Mouse (Mus musculus) splenic B cell, adult 2 months (primary cell): ENCODE measurements around the gene Olfr961.

Experiments
- DNase-seq: peaks from one replicate; pipeline ENCODE4 v3.0.0-alpha.2; 2011; ENCODE audit warnings: low read depth, low spot score
- H3K27me3 ChIP-seq: 2 replicates; pipeline ENCODE4 v1.6.1; 2012; ENCODE audit warnings: mild to moderate bottlenecking, low read length, moderate library complexity, mixed read lengths; ENCODE audit not compliant: control insufficient read depth, poor library complexity, insufficient read depth, severe bottlenecking
- H3K36me3 ChIP-seq: 2 replicates; pipeline ENCODE4 v1.6.1; 2012; ENCODE audit warnings: mild to moderate bottlenecking, low read length, moderate library complexity, mixed read lengths; ENCODE audit not compliant: control insufficient read depth, poor library complexity, insufficient read depth, severe bottlenecking

Olfr961 gene

DNA sequence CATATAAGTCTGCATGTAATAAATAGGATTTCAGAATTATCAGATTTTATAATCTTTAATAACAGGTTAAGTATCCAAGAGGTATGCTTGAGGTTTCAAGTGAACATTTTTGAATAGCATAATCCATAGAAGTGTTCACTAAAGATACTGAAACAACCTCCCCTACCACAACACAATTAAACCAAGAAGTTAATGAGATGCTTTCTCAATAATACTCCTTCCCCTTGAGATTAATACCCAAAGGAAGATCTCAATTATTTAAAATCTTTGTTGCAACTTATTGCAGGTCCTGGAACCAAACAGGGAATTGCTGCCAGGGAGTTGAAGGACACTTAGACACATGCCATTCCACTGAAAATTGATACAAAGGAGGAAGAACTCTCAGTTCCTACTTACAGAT lies at the start of gene Olfr961:
Gene Olfr961 (plus strand): TSS at position 301 of the 400 bp plus-strand sequence.
- no peak for DNase-seq
- Histone ChIP-seq H3K36me3 (no peaks in the 10 kb centered on the region), H3K27me3 (no peaks in the 10 kb centered on the region)

DNA sequence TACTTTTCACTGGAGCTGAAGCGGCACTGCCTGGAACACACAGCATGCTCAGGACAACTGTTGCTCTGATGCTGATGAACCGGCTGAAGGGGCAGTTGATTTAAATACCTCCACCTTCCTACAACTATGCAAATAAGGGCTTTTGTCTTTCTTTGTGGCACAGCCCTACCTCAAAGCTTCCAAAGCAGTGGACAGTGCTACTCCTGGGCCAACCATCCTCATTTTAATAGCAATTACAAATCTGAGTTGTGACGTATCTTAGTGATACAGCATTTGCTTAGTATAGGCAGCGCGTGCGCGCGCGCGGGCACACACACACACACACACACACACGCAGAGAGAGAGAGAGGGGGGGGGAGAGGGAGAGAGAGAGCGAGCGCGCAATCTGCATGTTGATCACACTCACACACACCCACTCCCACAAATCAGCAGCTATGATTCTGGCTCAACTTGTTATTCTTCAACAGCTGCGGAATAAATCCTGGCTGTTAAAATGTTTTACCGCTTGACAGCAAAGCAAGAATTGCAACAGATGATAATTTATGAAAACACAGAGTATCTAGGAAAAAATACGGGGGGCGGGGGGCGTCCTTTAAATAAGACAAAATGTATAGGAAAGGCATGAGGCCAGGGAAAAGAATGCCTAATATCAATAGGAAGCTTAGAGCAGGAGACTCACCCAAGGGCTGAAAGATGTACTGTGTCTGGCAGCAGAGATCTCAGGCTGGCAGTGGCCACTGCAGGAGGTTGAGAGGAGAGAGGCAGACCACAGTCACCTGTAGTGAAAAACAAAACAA lies 42.2 kb upstream of the Olfr961 start:
- DNase-seq: no peak
- Histone ChIP-seq H3K27me3 (no peaks in the 10 kb centered on the region), H3K36me3 (no peaks in the 10 kb centered on the region)

DNA sequence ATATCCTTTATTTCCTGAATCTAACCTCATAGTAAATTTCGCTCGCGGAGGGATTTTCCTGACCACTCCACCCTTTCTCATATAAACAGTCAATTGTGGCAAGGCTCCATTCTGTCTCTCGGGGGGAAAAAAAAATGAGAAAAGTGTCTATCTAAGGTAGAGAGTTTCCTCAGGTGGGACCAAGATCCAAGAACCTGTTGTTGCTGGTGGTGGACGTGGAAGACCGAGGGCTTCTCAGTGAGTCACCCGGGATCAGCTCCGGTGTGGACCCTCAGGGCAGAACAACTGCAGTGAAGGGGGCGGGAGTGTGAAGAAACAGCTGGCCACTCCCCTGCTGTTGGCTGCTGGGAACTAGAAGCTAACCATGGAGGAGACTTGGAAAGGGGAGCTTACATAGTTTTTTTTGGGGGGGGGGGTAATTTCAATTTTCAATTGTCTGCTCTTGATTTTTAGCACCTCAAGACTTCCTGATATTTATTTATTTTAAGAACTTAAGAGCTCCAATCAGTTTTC lies 41.5 kb upstream of the Olfr961 start:
- Histone ChIP-seq H3K27me3 (no peaks in the 10 kb centered on the region), H3K36me3 (no peaks in the 10 kb centered on the region)
- no peak for DNase-seq

DNA sequence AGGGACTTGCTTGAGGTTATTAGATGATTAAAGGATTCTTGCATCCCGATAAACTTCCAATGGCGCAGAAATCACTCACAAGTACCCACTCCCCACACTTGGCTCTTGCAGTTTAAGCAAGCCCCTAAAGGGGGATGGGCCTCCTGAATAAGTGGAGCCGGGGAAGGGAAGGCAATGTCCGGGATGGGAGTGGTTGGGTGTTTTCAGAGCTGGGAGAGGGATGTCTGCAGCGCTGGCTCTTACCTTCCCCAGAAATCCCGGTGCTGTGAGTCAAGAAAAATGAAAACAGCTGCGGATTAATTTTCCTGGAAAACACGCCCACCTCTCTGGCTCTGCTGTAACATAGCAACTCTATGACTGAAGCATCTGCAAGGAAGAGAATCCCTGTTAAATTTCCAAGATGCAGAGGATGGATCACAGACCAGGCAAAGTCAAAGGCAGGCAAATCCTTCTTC lies 40.9 kb upstream of the Olfr961 start, which contains the start of gene AW551984:
Gene AW551984 (minus strand): TSS at position 405 of the 455 bp plus-strand sequence.
- Histone ChIP-seq H3K27me3 (no peaks in the 10 kb centered on the region), H3K36me3 (no peaks in the 10 kb centered on the region)
- no peak for DNase-seq

DNA sequence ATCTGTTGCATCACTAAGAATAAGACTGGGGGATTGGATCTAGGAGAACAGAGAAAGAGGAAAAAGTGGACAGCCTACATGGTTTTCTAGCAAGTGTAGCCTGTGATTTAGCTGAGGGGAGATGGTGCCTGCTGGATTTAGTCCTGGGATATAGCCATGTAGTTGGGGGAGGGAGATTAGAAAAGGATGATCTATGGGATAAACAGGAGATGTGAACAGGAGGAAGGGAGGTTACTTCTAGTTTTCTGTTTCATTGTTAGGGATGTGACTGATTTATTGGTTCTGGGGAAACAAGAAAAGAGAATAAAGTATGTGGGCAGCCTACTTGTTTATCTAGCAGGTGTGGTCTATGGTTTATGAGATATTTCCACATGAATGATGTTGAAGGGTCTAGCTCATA lies 36.4 kb upstream of the Olfr961 start:
- no peaks in the 10 kb centered on the region for H3K36me3 ChIP-seq
- H3K27me3 ChIP-seq: no peaks in the 10 kb centered on the region
- no peak for DNase-seq

DNA sequence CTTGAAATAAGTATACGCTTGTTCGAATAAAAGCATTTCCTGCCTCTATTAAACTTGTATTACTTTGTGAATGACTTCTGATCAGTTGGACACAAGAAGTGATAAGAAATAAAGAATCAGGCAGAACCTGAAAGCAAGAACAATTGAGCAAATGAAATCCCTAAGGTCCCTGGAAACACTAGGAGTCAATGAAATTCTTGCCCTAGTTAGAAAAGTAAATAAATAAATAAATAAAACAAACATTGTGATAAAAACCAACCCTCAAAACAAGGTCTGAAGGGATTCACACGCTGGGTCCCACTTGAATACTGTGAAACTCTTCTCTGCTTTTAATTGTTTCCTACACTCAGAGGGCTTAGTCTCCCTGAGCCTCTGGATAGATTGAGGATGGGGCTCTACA lies 34.5 kb upstream of the Olfr961 start, which contains the start of gene Olfr148:
Gene Olfr148 (plus strand): TSS at position 301 of the 400 bp plus-strand sequence.
- H3K27me3 ChIP-seq: no peaks in the 10 kb centered on the region
- DNase-seq: no peak

DNA sequence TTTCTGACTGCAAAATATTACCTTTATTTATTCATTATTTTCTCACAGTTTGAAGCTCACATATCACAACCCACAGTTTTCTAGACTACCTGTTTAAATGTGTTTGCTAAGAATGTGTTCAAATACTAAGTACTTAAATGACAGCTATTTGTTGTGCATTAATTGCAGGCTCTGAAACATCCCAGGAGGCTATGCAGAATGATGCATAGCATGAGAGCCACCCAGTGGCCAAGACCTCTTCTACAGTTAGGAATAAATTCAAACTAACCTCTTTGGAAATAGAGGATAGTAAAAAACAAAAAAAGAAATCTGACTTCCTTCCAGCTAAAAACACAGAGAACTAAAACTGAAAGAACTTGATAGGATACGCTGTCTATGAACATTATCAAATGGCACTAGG lies 32.9 kb upstream of the Olfr961 start:
- H3K27me3 ChIP-seq: no peaks in the 10 kb centered on the region
- no peak for DNase-seq
- H3K36me3 ChIP-seq: no peaks in the 10 kb centered on the region

More for the DNA sequence above, 34.5 kb upstream of the Olfr961 start, which contains the start of gene Olfr148:
- no peaks in the 10 kb centered on the region for H3K36me3 ChIP-seq

DNA sequence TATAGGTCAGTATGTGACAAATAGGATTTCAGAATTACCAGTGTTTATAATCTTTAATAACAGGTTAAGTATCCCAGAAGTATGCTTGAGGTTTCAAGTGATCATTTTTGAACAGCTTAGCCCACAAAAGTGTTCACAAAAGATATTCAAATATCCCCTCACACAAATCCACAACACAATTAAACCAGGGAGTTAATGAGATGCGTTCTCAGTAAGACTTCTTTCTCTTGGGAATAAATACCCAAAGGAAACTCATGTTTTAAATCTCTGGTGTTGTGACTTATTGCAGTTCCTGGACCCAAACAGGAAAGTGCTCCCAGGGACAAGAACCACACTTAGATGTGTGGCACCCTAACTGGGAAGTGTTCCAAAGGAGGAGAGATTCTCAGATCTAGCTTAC lies 23.8 kb upstream of the Olfr961 start, which contains the start of gene Olfr960:
Gene Olfr960 (plus strand): TSS at position 301 of the 400 bp plus-strand sequence.
- Histone ChIP-seq H3K27me3 (no peaks in the 10 kb centered on the region), H3K36me3 (no peaks in the 10 kb centered on the region)
- no peak for DNase-seq

DNA sequence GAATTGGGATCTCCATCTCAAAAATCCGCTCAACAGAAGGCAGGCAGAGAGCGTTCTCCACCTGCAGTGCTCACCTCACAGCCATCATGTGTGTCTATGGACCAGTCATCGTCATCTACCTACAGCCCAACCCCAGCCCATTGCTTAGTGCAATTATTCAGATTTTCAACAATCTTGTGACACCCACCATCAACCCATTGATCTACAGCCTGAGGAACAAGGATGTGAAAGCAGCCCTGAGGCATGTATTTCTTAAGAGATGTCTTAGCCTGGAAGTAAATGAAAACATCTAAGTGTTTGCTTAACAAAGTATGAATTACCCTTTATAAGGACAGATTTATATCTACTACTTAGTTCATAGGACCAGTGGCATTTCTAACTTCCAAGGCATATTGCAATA lies 21.1 kb upstream of the Olfr961 start:
- Histone ChIP-seq H3K36me3 (no peaks in the 10 kb centered on the region), H3K27me3 (no peaks in the 10 kb centered on the region)
- DNase-seq: no peak

DNA sequence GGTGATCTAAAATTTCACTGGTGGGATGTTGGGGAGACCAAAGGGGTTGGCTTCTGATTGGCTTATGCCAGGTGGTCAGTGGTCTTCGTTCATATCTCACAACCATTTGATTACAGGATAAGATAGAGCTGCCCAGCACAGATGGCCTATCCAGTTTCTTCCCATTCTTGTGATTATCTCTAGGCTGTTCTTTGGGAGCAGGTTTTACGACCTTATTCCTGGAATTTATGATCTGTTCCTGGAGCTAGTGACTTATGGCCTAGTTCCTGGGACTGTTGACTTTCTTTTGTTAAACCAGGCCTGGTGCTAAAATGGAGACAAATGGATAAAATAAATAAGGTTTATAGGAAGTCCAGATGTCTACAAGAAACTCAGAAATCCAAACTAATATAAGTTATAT lies 20.2 kb upstream of the Olfr961 start:
- H3K27me3 ChIP-seq: no peaks in the 10 kb centered on the region
- no peak for DNase-seq
- H3K36me3 ChIP-seq: no peaks in the 10 kb centered on the region

DNA sequence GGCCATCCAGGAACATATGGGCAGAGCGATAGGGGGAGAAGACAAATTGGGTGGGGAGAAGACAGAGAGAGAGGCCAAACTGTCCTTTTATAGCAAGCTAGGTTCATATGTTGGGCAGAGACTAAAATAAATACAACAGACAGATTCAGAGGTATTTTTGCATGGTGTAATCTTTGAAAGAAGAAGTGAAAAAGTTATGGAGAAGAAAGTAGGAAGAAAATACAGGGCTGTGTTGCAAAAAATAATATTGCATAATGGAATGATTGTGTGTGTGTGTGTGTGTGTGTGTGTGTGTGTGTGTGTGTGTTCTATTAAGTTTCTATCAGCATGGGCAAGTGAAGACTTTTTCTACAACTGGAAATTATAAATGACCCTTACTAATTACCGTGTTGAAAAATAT lies 15.8 kb upstream of the Olfr961 start:
- Histone ChIP-seq H3K36me3 (no peaks in the 10 kb centered on the region), H3K27me3 (no peaks in the 10 kb centered on the region)
- no peak for DNase-seq

DNA sequence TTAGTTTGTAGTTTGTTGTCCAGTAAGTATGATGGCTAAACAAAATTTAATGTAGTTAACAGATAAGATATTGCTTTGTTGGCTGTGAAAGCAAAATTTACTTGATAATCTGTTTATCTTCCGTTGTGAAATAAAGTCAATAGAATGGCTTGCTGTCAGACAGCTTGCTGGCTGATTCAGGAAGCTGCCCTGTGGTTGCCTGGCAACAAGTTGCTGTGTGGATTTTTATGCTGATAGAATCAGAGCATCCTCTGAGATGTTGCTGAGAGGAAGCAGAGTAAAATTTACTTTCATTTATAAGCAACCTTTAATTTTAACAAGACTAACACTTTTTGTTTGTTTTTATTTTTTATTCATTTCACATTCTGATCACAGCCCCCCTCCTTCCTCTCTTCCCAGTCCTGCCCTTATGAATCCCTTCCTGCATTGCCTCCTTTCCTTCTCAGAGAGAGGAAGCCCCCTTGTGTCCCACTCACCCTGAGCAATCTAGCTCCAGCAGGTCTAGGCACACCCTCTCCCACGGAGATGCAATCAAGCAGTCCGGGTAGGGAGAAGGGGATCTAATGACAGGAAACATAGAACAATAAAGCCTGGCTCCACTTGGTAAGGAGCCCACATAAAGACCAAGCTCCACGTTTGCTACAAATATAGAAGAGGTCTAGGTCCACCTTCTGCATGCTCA lies 10.8 kb upstream of the Olfr961 start:
- DNase-seq: no peak
- Histone ChIP-seq H3K27me3 (no peaks in the 10 kb centered on the region), H3K36me3 (no peaks in the 10 kb centered on the region)

DNA sequence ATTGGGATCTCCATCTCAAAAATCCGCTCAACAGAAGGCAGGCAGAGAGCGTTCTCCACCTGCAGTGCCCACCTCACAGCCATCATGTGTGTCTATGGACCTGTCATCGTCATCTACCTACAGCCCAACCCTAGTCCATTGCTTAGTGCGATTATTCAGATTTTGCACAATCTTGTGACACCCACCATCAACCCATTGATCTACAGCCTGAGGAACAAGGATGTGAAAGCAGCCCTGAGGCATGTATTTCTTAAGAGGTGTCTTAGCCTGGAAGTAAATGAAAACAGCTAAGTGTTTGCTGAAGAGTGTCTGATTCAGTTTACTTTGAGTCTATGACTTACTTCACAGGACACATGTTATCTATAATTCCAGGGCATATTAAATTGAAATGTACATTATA lies 2.5 kb downstream of the Olfr961 start:
- DNase-seq: no peak
- no peaks in the 10 kb centered on the region for H3K27me3 ChIP-seq
- H3K36me3 ChIP-seq: no peaks in the 10 kb centered on the region

DNA sequence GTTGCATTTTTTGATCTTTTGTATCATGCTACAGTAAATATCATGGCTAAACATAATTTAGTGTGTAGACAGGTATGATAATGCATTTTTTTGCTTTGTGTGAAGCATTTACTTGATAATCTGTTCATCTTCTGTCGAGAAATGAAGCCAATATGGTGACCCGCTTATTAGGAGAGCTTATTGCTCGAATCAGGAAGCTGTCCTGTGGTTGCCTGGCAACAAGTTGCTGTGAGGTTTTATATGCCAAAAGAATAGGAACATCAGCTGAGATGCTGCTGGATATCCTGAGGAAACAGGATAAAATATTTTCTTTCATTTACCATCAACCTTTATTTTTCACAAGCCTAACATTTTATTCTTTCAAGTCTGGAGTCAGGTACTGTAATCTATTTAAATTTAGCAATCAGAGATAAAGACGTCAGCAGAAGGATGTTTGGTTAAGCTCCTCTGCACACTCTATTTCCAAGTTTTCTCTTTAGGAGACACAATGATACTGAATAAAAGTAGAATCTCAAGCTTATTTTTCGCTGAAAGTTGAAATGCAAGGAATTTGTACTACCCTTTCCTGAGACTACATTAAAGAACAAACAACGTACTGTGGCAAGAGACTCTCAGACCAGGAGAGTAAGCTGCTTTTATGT lies 10.0 kb downstream of the Olfr961 start:
- Histone ChIP-seq H3K27me3 (no peaks in the 10 kb centered on the region), H3K36me3 (no peaks in the 10 kb centered on the region)
- DNase-seq: no peak

DNA sequence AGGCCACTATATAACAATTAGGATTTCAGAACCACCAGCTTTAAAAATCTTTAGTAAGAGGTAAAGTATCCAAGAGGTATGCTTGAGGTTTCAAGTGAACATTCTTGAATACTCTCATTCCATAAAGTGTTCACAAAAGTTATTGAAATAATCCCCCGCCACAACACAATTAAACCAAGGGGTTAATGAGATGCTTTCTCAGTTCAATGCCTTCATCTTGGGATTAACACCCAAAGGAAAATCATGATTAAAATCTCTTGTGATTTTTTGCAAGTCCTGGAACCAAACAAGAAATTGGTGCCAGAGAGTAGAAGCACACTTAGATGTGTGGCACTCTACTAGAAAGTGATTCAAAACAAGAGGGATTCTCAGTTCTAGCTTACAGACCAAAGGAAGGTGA lies 22.0 kb downstream of the Olfr961 start, which contains the start of gene Olfr963:
Gene Olfr963 (plus strand): TSS at position 301 of the 400 bp plus-strand sequence.
- no peaks in the 10 kb centered on the region for H3K36me3 ChIP-seq
- no peaks in the 10 kb centered on the region for H3K27me3 ChIP-seq
- no peak for DNase-seq
